Mouse (Mus musculus): ENCODE measurements around the gene Eea1. TPM values are rescaled to one million over a fixed set of nuclear protein-coding genes. Genes with fewer than 3 reads are reported as not detected.
A peak's percentile ranks its signal among the peaks of the same experiment; 100 is the strongest.
"Not testable (repeated sequence)": the region's sequence is repeated elsewhere in the genome, so short reads cannot be mapped to it uniquely, and the experiment has no call there.

Gene Eea1
- polyA plus RNA-seq, 1 experiment from 2014 or later: 14.4 TPM

- no peaks in the 10 kb centered on the region for H3K9me3 ChIP-seq (ENCODE audit: low read length)
- no peak overlapping the region for H3K27ac ChIP-seq (ENCODE audit: low read length)
- no peaks in the 10 kb centered on the region for H3K36me3 ChIP-seq (ENCODE audit: insufficient read depth, low read length)
- H3K9ac ChIP-seq (replicated peaks; ENCODE audit: low read length): no peak overlapping the region
- ATAC-seq (ENCODE audit: low FRiP score, low TSS enrichment): no peak
- no peak overlapping the region for H3K4me3 ChIP-seq (ENCODE audit: low read length)
- 93% methylated on average over 4 of the region's 4 CpGs for WGBS
- no peak overlapping the region for H3K4me2 ChIP-seq (replicated peaks; ENCODE audit: low read depth, low read length)
- no peaks in the 10 kb centered on the region for H3K27me3 ChIP-seq (ENCODE audit: insufficient read depth, low read length)
- H3K4me1 ChIP-seq (ENCODE audit: insufficient read depth, low read length): no peaks in the 10 kb centered on the region
Observed at GRCm38 (mm10) chr10:95909246-95909909, 31.1 kb upstream of the Eea1 start.

GRCm38 (mm10) chr10:95911016-95911415 lies 29.4 kb upstream of the Eea1 start:
- Histone ChIP-seq H3K9me3 (ENCODE audit: low read length) (no peaks in the 10 kb centered on the region), H3K9ac (replicated peaks; ENCODE audit: low read length) (no peak overlapping the region), H3K4me3 (ENCODE audit: low read length) (no peak overlapping the region), H3K4me1 (ENCODE audit: insufficient read depth, low read length) (no peaks in the 10 kb centered on the region), H3K27me3 (ENCODE audit: insufficient read depth, low read length) (no peaks in the 10 kb centered on the region), H3K4me2 (replicated peaks; ENCODE audit: low read depth, low read length) (no peak overlapping the region), H3K36me3 (ENCODE audit: insufficient read depth, low read length) (no peaks in the 10 kb centered on the region), H3K27ac (ENCODE audit: low read length) (no peak overlapping the region)
- no peak for ATAC-seq (ENCODE audit: low FRiP score, low TSS enrichment)
- 78% methylated on average over 5 of the region's 5 CpGs for WGBS

- no peak overlapping the region for H3K27ac ChIP-seq (ENCODE audit: low read length)
- no peaks in the 10 kb centered on the region for H3K4me1 ChIP-seq (ENCODE audit: insufficient read depth, low read length)
- no peaks in the 10 kb centered on the region for H3K27me3 ChIP-seq (ENCODE audit: insufficient read depth, low read length)
- H3K4me2 ChIP-seq (replicated peaks; ENCODE audit: low read depth, low read length): no peak overlapping the region
- no peak overlapping the region for H3K4me3 ChIP-seq (ENCODE audit: low read length)
- H3K36me3 ChIP-seq (ENCODE audit: insufficient read depth, low read length): no peaks in the 10 kb centered on the region
- H3K9ac ChIP-seq (replicated peaks; ENCODE audit: low read length): no peak overlapping the region
- no peak for ATAC-seq (ENCODE audit: low FRiP score, low TSS enrichment)
- H3K9me3 ChIP-seq (ENCODE audit: low read length): no peaks in the 10 kb centered on the region
- WGBS: 94% methylated on average over 5 of the region's 5 CpGs
Observed at GRCm38 (mm10) chr10:95914434-95915174, 25.8 kb upstream of the Eea1 start.

GRCm38 (mm10) chr10:95918716-95919115 lies 21.7 kb upstream of the Eea1 start:
- WGBS: 13% methylated on average over 3 of the region's 3 CpGs

GRCm38 (mm10) chr10:95923263-95924217 lies 16.9 kb upstream of the Eea1 start:
- Histone ChIP-seq H3K4me2 (replicated peaks; ENCODE audit: low read depth, low read length) (no peak overlapping the region), H3K27ac (ENCODE audit: low read length) (no peak overlapping the region), H3K9me3 (ENCODE audit: low read length) (no peaks in the 10 kb centered on the region), H3K9ac (replicated peaks; ENCODE audit: low read length) (no peak overlapping the region), H3K36me3 (ENCODE audit: insufficient read depth, low read length) (no peaks in the 10 kb centered on the region), H3K27me3 (ENCODE audit: insufficient read depth, low read length) (no peaks in the 10 kb centered on the region), H3K4me1 (ENCODE audit: insufficient read depth, low read length) (no peaks in the 10 kb centered on the region), H3K4me3 (ENCODE audit: low read length) (no peak overlapping the region)
- ATAC-seq (ENCODE audit: low FRiP score, low TSS enrichment): no peak
- WGBS: 59% methylated on average over 6 of the region's 6 CpGs

More at GRCm38 (mm10) chr10:95918716-95919115, 21.7 kb upstream of the Eea1 start:
- Histone ChIP-seq H3K27me3 (ENCODE audit: insufficient read depth, low read length) (no peaks in the 10 kb centered on the region), H3K9ac (replicated peaks; ENCODE audit: low read length) (no peak overlapping the region), H3K4me2 (replicated peaks; ENCODE audit: low read depth, low read length) (no peak overlapping the region), H3K36me3 (ENCODE audit: insufficient read depth, low read length) (no peaks in the 10 kb centered on the region), H3K9me3 (ENCODE audit: low read length) (no peaks in the 10 kb centered on the region), H3K27ac (ENCODE audit: low read length) (no peak overlapping the region), H3K4me1 (ENCODE audit: insufficient read depth, low read length) (no peaks in the 10 kb centered on the region), H3K4me3 (ENCODE audit: low read length) (no peak overlapping the region)
- ATAC-seq (ENCODE audit: low FRiP score, low TSS enrichment): no peak

GRCm38 (mm10) chr10:95933631-95934030 lies 6.8 kb upstream of the Eea1 start:
- not testable (repeated sequence) for ATAC-seq (ENCODE audit: low FRiP score, low TSS enrichment)
- 84% methylated on average over 13 of the region's 13 CpGs for WGBS

GRCm38 (mm10) chr10:95940901-95941767 lies 684 bp downstream of the Eea1 start:
- ATAC-seq (ENCODE audit: low FRiP score, low TSS enrichment): peak; percentile 82
- H3K9ac ChIP-seq (replicated peaks; ENCODE audit: low read length): peak overlapping the region; percentile 89
- H3K4me2 ChIP-seq (replicated peaks; ENCODE audit: low read depth, low read length): peak overlapping the region; percentile 80
- H3K4me3 ChIP-seq (ENCODE audit: low read length): peak overlapping the region; percentile 90
- H3K9me3 ChIP-seq (ENCODE audit: low read length): no peaks in the 10 kb centered on the region
- H3K36me3 ChIP-seq (ENCODE audit: insufficient read depth, low read length): no peaks in the 10 kb centered on the region
- H3K27me3 ChIP-seq (ENCODE audit: insufficient read depth, low read length): no peaks in the 10 kb centered on the region
- H3K4me1 ChIP-seq (ENCODE audit: insufficient read depth, low read length): peaks cover 16% of the 10 kb centered on the region
- peak overlapping the region; percentile 93 for H3K27ac ChIP-seq (ENCODE audit: low read length)
- WGBS: 3% methylated on average over 54 of the region's 69 CpGs

More at GRCm38 (mm10) chr10:95933631-95934030, 6.8 kb upstream of the Eea1 start:
- not testable (repeated sequence) for H3K27ac ChIP-seq (ENCODE audit: low read length); H3K9ac ChIP-seq (replicated peaks; ENCODE audit: low read length); H3K4me2 ChIP-seq (replicated peaks; ENCODE audit: low read depth, low read length); H3K9me3 ChIP-seq (ENCODE audit: low read length); H3K4me1 ChIP-seq (ENCODE audit: insufficient read depth, low read length); H3K27me3 ChIP-seq (ENCODE audit: insufficient read depth, low read length); H3K4me3 ChIP-seq (ENCODE audit: low read length); H3K36me3 ChIP-seq (ENCODE audit: insufficient read depth, low read length)

GRCm38 (mm10) chr10:95941768-95942425 lies 1.4 kb downstream of the Eea1 start:
- no peak for ATAC-seq (ENCODE audit: low FRiP score, low TSS enrichment)
- H3K36me3 ChIP-seq (ENCODE audit: insufficient read depth, low read length): no peaks in the 10 kb centered on the region
- no peak overlapping the region for H3K27ac ChIP-seq (ENCODE audit: low read length)
- peak overlapping the region; percentile 90 for H3K4me3 ChIP-seq (ENCODE audit: low read length)
- H3K9ac ChIP-seq (replicated peaks; ENCODE audit: low read length): peak overlapping the region; percentile 89
- H3K9me3 ChIP-seq (ENCODE audit: low read length): no peaks in the 10 kb centered on the region
- H3K27me3 ChIP-seq (ENCODE audit: insufficient read depth, low read length): no peaks in the 10 kb centered on the region
- peak overlapping the region; percentile 80 for H3K4me2 ChIP-seq (replicated peaks; ENCODE audit: low read depth, low read length)
- H3K4me1 ChIP-seq (ENCODE audit: insufficient read depth, low read length): peaks cover 16% of the 10 kb centered on the region
- WGBS: 42% methylated on average over 6 of the region's 6 CpGs

Data from kidney, embryonic 16.5 days (tissue).